Mouse (Mus musculus) MEL (cell line): ENCODE results near the gene Nme1. TPM values are rescaled to one million over a fixed set of nuclear protein-coding genes. Genes with fewer than 3 reads are reported as not detected.

Experiments used
- DNase-seq: peaks from one replicate; pipeline ENCODE4 v3.0.0; 2011; ENCODE audit warnings: low read depth, low spot score
- H3K27ac ChIP-seq: 2 replicates; pipeline ENCODE4 v1.5.1; 2012; ENCODE audit warnings: low read depth, mild to moderate bottlenecking, control low read depth, low read length, moderate library complexity; ENCODE audit not compliant: control insufficient read depth
- H3K27me3 ChIP-seq, 2 experiments: fragments of 150-350 bp in 1 of 2; sonication (generic) in 1 of 2; 2 replicates each; pipeline ENCODE4 v1.6.1; 2012; ENCODE audit warnings: low read length in 2 of 2, mild to moderate bottlenecking in 2 of 2, improper control_type of control experiment in 1 of 2, moderate library complexity in 1 of 2; ENCODE audit not compliant: insufficient read depth in 2 of 2, control insufficient read depth in 1 of 2
- H3K36me3 ChIP-seq, 2 experiments: 2 replicates each; pipeline ENCODE4 v1.6.1; 2012 to 2014; ENCODE audit warnings: low read length in 2 of 2, improper control_type of control experiment in 1 of 2, inconsistent platforms in 1 of 2, mild to moderate bottlenecking in 1 of 2; ENCODE audit not compliant: insufficient read depth in 2 of 2, control insufficient read depth in 1 of 2
- H3K4me1 ChIP-seq, 2 experiments: fragments of 150-350 bp in 1 of 2; sonication (generic) in 1 of 2; 2 replicates each; pipeline ENCODE4 v1.6.1; 2012; ENCODE audit warnings: low read length in 2 of 2, improper control_type of control experiment in 1 of 2, mild to moderate bottlenecking in 1 of 2; ENCODE audit not compliant: insufficient read depth in 2 of 2, control insufficient read depth in 1 of 2
- H3K4me3 ChIP-seq, 2 experiments: fragments of 150-350 bp in 1 of 2; sonication (generic) in 1 of 2; 2 replicates each; pipeline ENCODE4 v1.5.1; 2012; ENCODE audit warnings: low read depth in 2 of 2, low read length in 2 of 2, mild to moderate bottlenecking in 2 of 2, moderate library complexity in 2 of 2, control low read depth in 1 of 2, improper control_type of control experiment in 1 of 2; ENCODE audit not compliant: control insufficient read depth in 1 of 2, insufficient read depth in 1 of 2
- H3K79me2 ChIP-seq: 2 replicates; pipeline ENCODE4 v1.6.1; 2012; ENCODE audit warnings: mild to moderate bottlenecking, low read length, moderate library complexity; ENCODE audit not compliant: control insufficient read depth, poor library complexity, insufficient read depth
- H3K9ac ChIP-seq: 2 replicates; pipeline ENCODE4 v1.6.1; 2012; ENCODE audit warnings: low read depth, mild to moderate bottlenecking, control low read depth, low read length, moderate library complexity; ENCODE audit not compliant: control insufficient read depth, poor library complexity, severe bottlenecking
- H3K9me3 ChIP-seq: fragments of 150-350 bp; sonication (generic); replicated peaks from 2 replicates; pipeline ENCODE4 v1.6.1; 2012; ENCODE audit warnings: mild to moderate bottlenecking, low read length, improper control_type of control experiment, moderate library complexity; ENCODE audit not compliant: insufficient read depth
- BHLHE40 ChIP-seq: IDR thresholded peaks from 2 replicates; pipeline ENCODE4 v1.6.1; 2012; ENCODE audit warnings: low read depth, mild to moderate bottlenecking, inconsistent platforms, low read length, improper control_type of control experiment, borderline replicate concordance
- CHD1 ChIP-seq: IDR thresholded peaks from 2 replicates; pipeline ENCODE4 v1.6.1; 2012; ENCODE audit warnings: low read depth, mild to moderate bottlenecking, inconsistent platforms, low read length, improper control_type of control experiment
- E2F4 ChIP-seq: IDR thresholded peaks from 2 replicates; pipeline ENCODE4 v1.6.1; 2011; ENCODE audit warnings: low read depth, low read length, improper control_type of control experiment, borderline replicate concordance
- ELF1 ChIP-seq: IDR thresholded peaks from 2 replicates; pipeline ENCODE4 v1.6.1; 2014; ENCODE audit warnings: low read depth, mild to moderate bottlenecking, inconsistent platforms, low read length, improper control_type of control experiment, moderate library complexity
- GATA1 ChIP-seq: IDR thresholded peaks from 2 replicates; pipeline ENCODE4 v1.6.1; 2011; ENCODE audit warnings: low read depth, low read length, improper control_type of control experiment
- MAX ChIP-seq: IDR thresholded peaks from 2 replicates; pipeline ENCODE4 v1.6.1; 2011; ENCODE audit warnings: low read length, improper control_type of control experiment
- MAZ ChIP-seq: IDR thresholded peaks from 2 replicates; pipeline ENCODE4 v1.6.1; 2012; ENCODE audit warnings: low read depth, mild to moderate bottlenecking, inconsistent platforms, low read length, improper control_type of control experiment
- MXI1 ChIP-seq: IDR thresholded peaks from 2 replicates; pipeline ENCODE4 v1.6.1; 2011; ENCODE audit warnings: mild to moderate bottlenecking, low read depth, low read length, improper control_type of control experiment
- RCOR1 ChIP-seq: IDR thresholded peaks from 2 replicates; pipeline ENCODE4 v1.6.1; 2012; ENCODE audit warnings: low read depth, mild to moderate bottlenecking, inconsistent platforms, low read length, improper control_type of control experiment
- SMC3 ChIP-seq: IDR thresholded peaks from 2 replicates; pipeline ENCODE4 v1.6.1; 2011; ENCODE audit warnings: low read depth, low read length, improper control_type of control experiment
- TBP ChIP-seq: IDR thresholded peaks from 2 replicates; pipeline ENCODE4 v1.8.0; 2011; ENCODE audit warnings: low read depth, low read length, improper control_type of control experiment
- USF1 ChIP-seq: IDR thresholded peaks from 2 replicates; pipeline ENCODE4 v1.6.1; 2014; ENCODE audit warnings: low read depth, mild to moderate bottlenecking, inconsistent platforms, low read length, improper control_type of control experiment, moderate library complexity
- USF2 ChIP-seq, 2 experiments: IDR thresholded peaks; 2 replicates each; pipeline ENCODE4 v1.6.1; 2011 to 2012; ENCODE audit warnings: improper control_type of control experiment in 2 of 2, low read length in 2 of 2, borderline replicate concordance in 1 of 2, inconsistent platforms in 1 of 2, low read depth in 1 of 2, mild to moderate bottlenecking in 1 of 2; ENCODE audit not compliant: insufficient read depth in 1 of 2
- ZC3H11A ChIP-seq: IDR thresholded peaks from 2 replicates; pipeline ENCODE4 v1.6.1; 2012; ENCODE audit warnings: low read depth, mild to moderate bottlenecking, inconsistent platforms, low read length, improper control_type of control experiment
- ZKSCAN1 ChIP-seq: IDR thresholded peaks from 2 replicates; pipeline ENCODE4 v1.6.1; 2012; ENCODE audit warnings: low read depth, mild to moderate bottlenecking, inconsistent platforms, low read length, improper control_type of control experiment, moderate library complexity
- polyA plus RNA-seq, 2 experiments: library from polyadenylated mRNA; stranded (reverse) in 1 of 2; unstranded in 1 of 2; fragments of >175 nt in 1 of 2; fragments of >200 nt in 1 of 2; gene quantifications; 2 replicates each; pipeline versions ENCODE4 v1.2.1 to v1.2.4; 2012; ENCODE audit warnings: low replicate concordance in 2 of 2, low read depth in 1 of 2; ENCODE audit not compliant: insufficient read length in 2 of 2, insufficient read depth in 1 of 2, missing spikeins in 1 of 2
- total RNA-seq: library from RNA; depleted of rRNA; stranded (reverse); fragments of 300-350 nt; gene quantifications from 2 replicates; pipeline ENCODE4 v1.2.3, GENCODE M21; 2012

The Nme1 gene
- total and polyA plus RNA-seq, 3 experiments = 131 to 210 TPM; not detected in 1

GRCm38 (mm10) chr11:93955256-93956150 lies 12.8 kb downstream of the Nme1 start (continued):
- TF ChIP-seq USF2 (IDR thresholded peaks at IDR 0.05; ENCODE audit: borderline replicate concordance in 1 of 2, insufficient read depth in 1 of 2, low read depth in 1 of 2, low read length in 2 of 2) (0 out of 4 replicates have a peak, but pooled peaks of 1 of the 2 experiments have one; percentile 47), SMC3 (no peak), TBP (peak; percentile 81), ZC3H11A (no peak), ZKSCAN1 (no peak), E2F4 (no peak)
- TF ChIP-seq, all 39 proteins: peak for 19

GRCm38 (mm10) chr11:93954738-93955255 lies 13.5 kb downstream of the Nme1 start:
- peak; percentile 59 for DNase-seq
- H3K9ac ChIP-seq = peak overlapping the region; percentile 87
- no peaks in the 10 kb centered on the region for H3K9me3 ChIP-seq
- TF ChIP-seq RCOR1 (peak; percentile 98), E2F4 (no peak), MAZ (no peak), USF1 (peak; percentile 43; the same call in 1 of the 2 replicates), MXI1 (no peak), ELF1 (no peak), GATA1 (peak; percentile 63; the same call in 1 of the 2 replicates)
- peaks cover 13 to 23% of the 10 kb centered on the region in 2 experiments for H3K36me3 ChIP-seq
- H3K4me3 ChIP-seq = peak overlapping the region; percentile 83 to 98
- no peaks in the 10 kb centered on the region for H3K27me3 ChIP-seq
- peaks cover 0 to 33% of the 10 kb centered on the region in 2 experiments; a peak in 3 of 4 replicates for H3K4me1 ChIP-seq
- peak overlapping the region; percentile 83 for H3K27ac ChIP-seq
- H3K79me2 ChIP-seq = peaks cover 26% of the 10 kb centered on the region

- TF ChIP-seq ZKSCAN1 = no peak
- no peak for TF ChIP-seq USF2 (IDR thresholded peaks at IDR 0.05; ENCODE audit: borderline replicate concordance in 1 of 2, insufficient read depth in 1 of 2, low read depth in 1 of 2, low read length in 2 of 2)
- no peak for TF ChIP-seq TBP
- TF ChIP-seq SMC3 = no peak
- no peak for TF ChIP-seq BHLHE40
- TF ChIP-seq MAX = no peak
- no peak for TF ChIP-seq CHD1
- TF ChIP-seq ZC3H11A = no peak
- H3K4me3 ChIP-seq = no peak overlapping the region
- H3K9me3 ChIP-seq = no peaks in the 10 kb centered on the region
- H3K27ac ChIP-seq = no peak overlapping the region
- H3K36me3 ChIP-seq = peaks cover 9 to 23% of the 10 kb centered on the region in 2 experiments
- no peaks in the 10 kb centered on the region for H3K27me3 ChIP-seq
- peaks cover 0 to 28% of the 10 kb centered on the region in 2 experiments; a peak in 3 of 4 replicates for H3K4me1 ChIP-seq
- peaks cover 26% of the 10 kb centered on the region for H3K79me2 ChIP-seq
- DNase-seq = no peak
- H3K9ac ChIP-seq = no peak overlapping the region
These were observed 15.9 kb downstream of the Nme1 start for GRCm38 (mm10) chr11:93952376-93952775.
